In the genomic region with DNA sequence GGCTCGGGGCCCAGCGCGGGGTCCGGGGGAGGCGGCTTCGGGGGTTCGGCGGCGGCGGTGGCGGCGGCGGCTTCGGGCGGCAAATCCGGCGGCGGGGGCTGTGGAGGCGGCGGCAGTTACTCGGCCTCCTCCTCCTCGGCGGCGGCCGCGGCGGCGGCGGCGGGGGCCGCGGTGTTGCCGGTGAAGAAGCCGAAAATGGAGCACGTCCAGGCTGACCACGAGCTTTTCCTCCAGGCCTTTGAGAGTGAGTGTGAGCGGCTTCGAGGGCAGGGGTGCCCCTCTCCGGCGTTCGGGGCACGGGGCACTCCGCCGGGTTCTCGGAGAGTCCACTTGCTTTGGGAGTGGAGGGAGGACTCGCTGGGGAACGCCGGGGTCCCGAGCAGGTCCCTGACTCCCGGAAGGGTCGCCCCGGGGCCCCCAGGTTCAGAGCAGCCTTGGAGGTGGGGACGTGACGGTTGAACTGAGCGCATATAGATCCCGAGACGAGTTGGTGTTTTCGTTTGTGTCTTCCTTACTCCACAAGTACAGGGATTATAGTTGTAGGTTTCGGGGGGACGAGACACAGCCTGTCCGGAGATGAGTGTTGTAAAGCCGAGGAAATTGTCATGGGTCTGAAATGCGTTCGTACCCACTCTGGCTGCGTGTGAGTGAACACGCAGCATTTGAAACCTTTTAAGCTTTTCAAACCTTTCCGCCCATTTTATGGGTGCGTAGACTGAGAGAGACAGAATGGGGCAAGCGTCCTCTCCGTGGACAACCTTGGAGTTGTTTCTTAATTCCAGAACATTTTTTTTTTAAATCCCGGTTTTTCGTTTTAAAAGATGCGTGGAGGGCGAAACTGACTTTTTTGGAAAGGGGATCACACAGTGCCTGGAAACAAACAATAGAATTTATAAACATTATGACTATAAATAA, we compare ENCODE assay signal across 8 mouse cellular contexts. TPM values are rescaled to one million over a fixed set of nuclear protein-coding genes. Genes with fewer than 3 reads are reported as not detected.
DNase-seq lines count a peak whose midpoint lies in the region; ATAC-seq and TF ChIP-seq lines count a peak whose summit lies in the region.

No protein-coding gene starts in this region.

- peak overlapping the region; percentile 84 for H3K4me3 ChIP-seq in gastrocnemius, adult 2 months
- H3K4me3 ChIP-seq in brown adipose tissue, adult 24 weeks (ENCODE audit: insufficient read depth, low read depth, low read length): peak overlapping the region; percentile 84
- H3K4me3 ChIP-seq in heart, embryonic 14.5 days (ENCODE audit: control insufficient read depth in 1 of 2, insufficient read depth in 1 of 2, low read depth in 1 of 2, low read length in 2 of 2): peak overlapping the region; percentile 79 to 88
- H3K4me3 ChIP-seq in liver, embryonic 12.5 days: peak overlapping the region; percentile 90
- peak overlapping the region; percentile 94 for H3K4me3 ChIP-seq in olfactory bulb, adult 2 months (ENCODE audit: insufficient read depth, low read depth, low read length)

- H3K27me3 ChIP-seq in heart, embryonic 14.5 days (ENCODE audit: control insufficient read depth, insufficient read depth, low read length): no peaks in the 10 kb centered on the region
- no peaks in the 10 kb centered on the region for H3K27me3 ChIP-seq in liver, embryonic 12.5 days (replicated peaks)

- no peak for DNase-seq in gastrocnemius, adult 2 months
- DNase-seq in gastrocnemius, postnatal 25 days: no peak
- peak; percentile 47 for DNase-seq in 3T3-L1 (ENCODE audit: low read depth, low spot score)
- DNase-seq in cerebellum, adult 18-20 months: no peak

- H3K4me2 ChIP-seq in heart, embryonic 14.5 days (ENCODE audit: low read length): peak overlapping the region; percentile 75
- H3K4me2 ChIP-seq in liver, embryonic 12.5 days: peak overlapping the region; percentile 86

- H3K9me3 ChIP-seq in heart, embryonic 14.5 days (ENCODE audit: control insufficient read depth, low read length): no peaks in the 10 kb centered on the region
- H3K9me3 ChIP-seq in liver, embryonic 12.5 days (replicated peaks): no peaks in the 10 kb centered on the region

- no peak for TF ChIP-seq POLR2A in olfactory bulb, adult 2 months (IDR thresholded peaks at IDR 0.05; ENCODE audit: insufficient read depth, low read depth, low read length)

- H3K27ac ChIP-seq in gastrocnemius, adult 2 months: peak overlapping the region; percentile 95
- no peak overlapping the region; the same call in 1 of the 2 replicates for H3K27ac ChIP-seq in brown adipose tissue, adult 24 weeks (replicated peaks; ENCODE audit: low read depth, low read length)
- H3K27ac ChIP-seq in heart, embryonic 14.5 days (replicated peaks in 1 of 2; ENCODE audit: control insufficient read depth in 1 of 2, insufficient read depth in 1 of 2, low read depth in 2 of 2, low read length in 2 of 2): peak overlapping the region; percentile 97 to 100
- peak overlapping the region; percentile 99 for H3K27ac ChIP-seq in liver, embryonic 12.5 days
- no peak overlapping the region for H3K27ac ChIP-seq in olfactory bulb, adult 2 months (ENCODE audit: insufficient read depth, low read depth, low read length)

- 1% methylated on average over 56 of the region's 74 CpGs for WGBS in heart, embryonic 14.5 days
- WGBS in liver, embryonic 12.5 days (ENCODE audit: insufficient replicate concordance): under 1% methylated on average over 63 of the region's 74 CpGs
- 1% methylated on average over 74 of the region's 74 CpGs for WGBS in olfactory bulb, adult 2 months

- H3K4me1 ChIP-seq in brown adipose tissue, adult 24 weeks (ENCODE audit: control insufficient read depth, insufficient read depth, insufficient read length, low read length): no peaks in the 10 kb centered on the region
- peaks cover 0 to 4% of the 10 kb centered on the region in 2 experiments; a peak in 2 of 4 replicates for H3K4me1 ChIP-seq in heart, embryonic 14.5 days (ENCODE audit: control insufficient read depth in 2 of 2, insufficient read depth in 2 of 2, low read length in 2 of 2)
- peaks cover 21% of the 10 kb centered on the region for H3K4me1 ChIP-seq in liver, embryonic 12.5 days
- H3K4me1 ChIP-seq in olfactory bulb, adult 2 months (ENCODE audit: control insufficient read depth, insufficient read depth, low read length): no peaks in the 10 kb centered on the region

- ATAC-seq in heart, embryonic 14.5 days (ENCODE audit: insufficient number of reproducible peaks, insufficient read depth, low FRiP score, low read depth): 0 out of 2 replicates have a peak, but pooled peaks have one; percentile 19
- ATAC-seq in liver, embryonic 12.5 days: peak; percentile 25

- H3K9ac ChIP-seq in heart, embryonic 14.5 days (ENCODE audit: low read length): peak overlapping the region; percentile 96
- peak overlapping the region; percentile 98 for H3K9ac ChIP-seq in liver, embryonic 12.5 days

- TF ChIP-seq CTCF in gastrocnemius, adult 2 months (IDR thresholded peaks at IDR 0.05): no peak
- TF ChIP-seq CTCF in olfactory bulb, adult 2 months (IDR thresholded peaks at IDR 0.05; ENCODE audit: insufficient read depth, low read depth, low read length): no peak

- H3K36me3 ChIP-seq in heart, embryonic 14.5 days (ENCODE audit: control insufficient read depth, insufficient read depth, low read length): peaks cover 27% of the 10 kb centered on the region
- peaks cover 26% of the 10 kb centered on the region for H3K36me3 ChIP-seq in liver, embryonic 12.5 days

- intact Hi-C loops in gastrocnemius, adult 2 months (cut with DNase I): loop anchor here (2.0 kb wide), 1 partner anchor 31 kb away; the partner anchor contains the start of gene Utp6

RNA-seq across cellular contexts. Expression of gene Suz12, which starts 0.7 kb away (rescaled TPM):
- 10 to 100 TPM; 18.6 to 24.2 TPM for total RNA-seq in gastrocnemius, adult 2 months (2021)
- total RNA-seq in gastrocnemius, postnatal 25 days (2021): 10 to 100 TPM; 16.9 to 17.6 TPM
- polyA plus RNA-seq in brown adipose tissue, adult 24 weeks (2012; ENCODE audit: insufficient read depth, insufficient read length, missing spikeins): 15.0 and 20.6 TPM in 2 replicates
- polyA plus RNA-seq in heart, embryonic 14.5 days (2014; fragmentation: Nextera tagmentation; extraction: Ambion mirVana): 20.8 TPM in 2 replicates
- 25.1 and 28.0 TPM in 2 replicates for polyA plus RNA-seq in liver, embryonic 12.5 days (2016; fragmentation: Nextera tagmentation; extraction: Ambion mirVana)
- polyA plus RNA-seq in olfactory bulb, adult 2 months (2012; ENCODE audit: insufficient read depth, insufficient read length, low replicate concordance, missing spikeins): 192 TPM in 1 of 2 replicates, not detected in the other

RNA-seq across cellular contexts. Expression of gene Utp6, which starts 31.4 kb away (rescaled TPM):
- 10 to 100 TPM; 30.2 to 31.2 TPM for total RNA-seq in gastrocnemius, adult 2 months (2021)
- total RNA-seq in gastrocnemius, postnatal 25 days (2021): 10 to 100 TPM; 24.6 to 26.0 TPM
- 21.2 and 27.0 TPM in 2 replicates for polyA plus RNA-seq in brown adipose tissue, adult 24 weeks (2012; ENCODE audit: insufficient read depth, insufficient read length, missing spikeins)
- 32.7 and 33.2 TPM in 2 replicates for polyA plus RNA-seq in heart, embryonic 14.5 days (2014; fragmentation: Nextera tagmentation; extraction: Ambion mirVana)
- polyA plus RNA-seq in liver, embryonic 12.5 days (2016; fragmentation: Nextera tagmentation; extraction: Ambion mirVana): 45.4 and 45.5 TPM in 2 replicates
- polyA plus RNA-seq in olfactory bulb, adult 2 months (2012; ENCODE audit: insufficient read depth, insufficient read length, low replicate concordance, missing spikeins): not detected in 2 replicates

Comparison
In these comparisons a context has a peak if more than half of its experiments do, and no peak if none do; other contexts are left out.
1. H3K27ac ChIP-seq: peak in gastrocnemius, adult 2 months (single experiment), heart, embryonic 14.5 days (2 of 2) and liver, embryonic 12.5 days (single experiment); none in brown adipose tissue, adult 24 weeks (single experiment) and olfactory bulb, adult 2 months (single experiment).
2. Peak in every context shown above with its lines, with median percentiles within 50 percentile points of each other: H3K4me3 ChIP-seq.